Mouse (Mus musculus): ENCODE measurements around the gene Clpsl2. TPM values are rescaled to one million over a fixed set of nuclear protein-coding genes. Genes with fewer than 3 reads are reported as not detected.

Clpsl2 gene
- polyA plus RNA-seq, 1 experiment from 2014 or later, result not detected

DNA sequence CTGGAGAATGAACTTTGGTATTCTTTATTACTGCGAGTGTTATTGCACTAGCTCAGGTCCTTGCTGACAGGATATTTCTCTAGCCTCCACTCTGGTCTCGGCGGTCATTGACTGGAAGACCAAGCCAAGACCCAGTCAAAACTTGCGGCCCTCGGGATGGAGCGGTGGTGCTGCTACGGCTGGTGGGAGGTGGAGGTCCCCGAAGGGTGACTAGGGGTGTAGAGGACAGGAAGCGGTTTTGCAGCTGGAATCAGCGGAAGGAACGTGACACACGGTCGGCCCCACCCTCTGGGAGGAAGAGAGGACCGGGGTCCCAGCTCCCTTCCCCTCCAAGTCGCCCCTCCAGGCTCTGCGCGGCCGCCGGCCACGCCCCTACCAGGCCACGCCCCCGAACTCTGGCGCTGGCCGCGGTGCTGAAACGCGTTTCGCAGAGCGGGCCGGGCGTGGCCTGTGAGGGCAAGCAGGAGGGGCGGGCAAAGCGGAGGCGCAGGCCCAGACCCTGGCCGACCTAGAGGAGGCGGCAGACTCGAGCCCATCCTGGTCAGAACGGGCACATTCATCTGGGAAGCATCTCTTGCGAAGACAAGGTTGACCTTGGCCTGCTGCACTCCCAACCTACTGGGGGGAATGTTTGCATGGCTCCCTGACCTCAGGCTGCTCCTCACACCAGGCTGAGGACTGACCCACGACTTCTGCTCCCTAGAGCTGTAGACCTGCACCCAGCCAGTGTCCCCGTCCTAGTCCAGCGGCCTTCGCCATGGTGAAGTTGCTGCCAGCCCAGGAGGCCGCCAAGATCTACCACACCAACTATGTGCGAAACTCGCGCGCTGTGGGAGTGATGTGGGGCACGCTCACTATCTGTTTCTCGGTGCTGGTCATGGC lies 26.3 kb downstream of the Clpsl2 start, which contains the start of gene Lhfpl5:
Gene Lhfpl5, plus strand, starts transcription at position 398 of the 882 bp plus-strand sequence.
- peak; percentile 92 for DNase-seq (ENCODE audit: low spot score)
- WGBS, result 16% methylated on average over 50 of the region's 50 CpGs
- Histone ChIP-seq H3K27me3 (ENCODE audit: low read depth, poor library complexity, severe bottlenecking) (peaks cover 6% of the 10 kb centered on the region; the same call in 1 of the 2 replicates), H3K4me3 (peak within 1 kb of the TSS; percentile 33), H3K4me1 (peaks cover 11% of the 10 kb centered on the region), H3K9me3 (replicated peaks) (no peaks in the 10 kb centered on the region), H3K27ac (no peak within 1 kb of the TSS), H3K36me3 (no peaks in the 10 kb centered on the region)

DNA sequence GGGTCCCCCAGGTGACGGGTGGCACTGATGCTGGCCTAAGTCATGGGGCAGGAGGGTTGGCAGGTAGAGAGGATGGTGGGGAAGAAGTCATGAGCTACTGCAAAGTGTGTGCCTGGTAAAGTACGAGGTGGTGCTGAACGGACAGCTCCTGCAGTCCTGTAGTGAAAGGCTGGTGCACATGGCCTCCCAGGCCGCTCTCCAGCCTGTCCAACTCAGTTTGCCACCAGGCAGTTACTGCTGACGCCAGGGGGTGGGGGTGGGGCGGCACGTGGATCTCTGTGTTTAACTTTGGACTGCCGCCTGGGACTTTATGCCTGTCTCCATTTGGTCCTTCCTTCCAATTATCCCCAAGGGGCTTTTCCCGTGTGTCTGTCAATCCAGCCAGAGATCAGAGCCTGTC lies 31.2 kb downstream of the Clpsl2 start:
- peaks cover 11% of the 10 kb centered on the region for H3K4me1 ChIP-seq
- no peak overlapping the region for H3K27ac ChIP-seq
- H3K4me3 ChIP-seq, result no peak overlapping the region
- 0 out of 2 replicates have a peak, but pooled peaks cover 6% of the 10 kb centered on the region for H3K27me3 ChIP-seq (ENCODE audit: low read depth, poor library complexity, severe bottlenecking)
- 2% methylated on average over 9 of the region's 9 CpGs for WGBS
- peak; percentile 94 for DNase-seq (ENCODE audit: low spot score)
- no peaks in the 10 kb centered on the region for H3K36me3 ChIP-seq
- no peaks in the 10 kb centered on the region for H3K9me3 ChIP-seq (replicated peaks)

DNA sequence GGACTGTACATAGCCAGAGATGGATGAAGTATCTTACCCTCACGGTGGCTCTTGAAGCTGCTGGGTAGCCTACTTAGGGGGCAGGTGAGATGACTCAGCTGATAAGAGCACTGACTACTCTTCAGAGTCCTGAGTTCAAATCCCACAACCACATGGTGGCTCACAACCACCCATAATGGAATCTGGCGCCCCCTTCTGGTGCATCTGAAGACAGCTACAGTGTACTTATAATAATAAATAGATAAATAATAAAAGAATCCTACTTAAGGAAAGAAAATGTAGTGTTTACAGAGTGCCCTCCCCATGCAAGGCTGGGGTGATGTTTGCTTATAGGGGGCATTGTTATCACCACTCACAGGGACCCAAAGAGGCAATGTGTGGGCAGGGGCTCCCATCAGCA lies 31.8 kb downstream of the Clpsl2 start:
- H3K27me3 ChIP-seq (ENCODE audit: low read depth, poor library complexity, severe bottlenecking), result 0 out of 2 replicates have a peak, but pooled peaks cover under 1% of the 10 kb centered on the region
- no peak overlapping the region for H3K27ac ChIP-seq
- H3K9me3 ChIP-seq (replicated peaks), result no peaks in the 10 kb centered on the region
- H3K4me1 ChIP-seq, result peaks cover 5% of the 10 kb centered on the region; the same call in 1 of the 2 replicates
- no peak for DNase-seq (ENCODE audit: low spot score)
- H3K36me3 ChIP-seq, result peaks cover 4% of the 10 kb centered on the region; the same call in 1 of the 2 replicates
- WGBS, result 62% methylated on average over 2 of the region's 2 CpGs
- no peak overlapping the region for H3K4me3 ChIP-seq

DNA sequence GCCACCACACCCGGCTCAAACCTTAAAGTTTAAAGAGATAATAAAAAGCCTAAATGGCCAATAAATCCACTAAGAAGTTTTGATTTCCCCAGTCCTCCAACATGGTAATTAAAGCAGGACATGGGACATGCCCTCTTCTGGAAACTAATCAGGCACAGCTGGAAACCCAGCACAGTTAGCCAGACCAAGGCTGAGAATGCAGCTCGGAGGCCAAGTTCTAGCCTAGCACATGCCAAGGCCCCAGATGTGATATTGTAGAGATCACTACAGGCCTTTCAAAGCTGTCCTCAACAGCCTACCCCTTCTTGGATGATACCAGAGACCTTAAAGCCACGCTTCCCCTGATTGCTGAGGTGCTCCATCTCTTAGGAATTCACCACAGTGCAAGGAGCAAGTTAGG lies 37.3 kb downstream of the Clpsl2 start:
- Histone ChIP-seq H3K27me3 (ENCODE audit: low read depth, poor library complexity, severe bottlenecking) (no peaks in the 10 kb centered on the region), H3K4me3 (no peak overlapping the region), H3K9me3 (replicated peaks) (no peaks in the 10 kb centered on the region), H3K27ac (no peak overlapping the region), H3K4me1 (no peaks in the 10 kb centered on the region), H3K36me3 (peaks cover 55% of the 10 kb centered on the region)
- 76% methylated on average over 3 of the region's 3 CpGs for WGBS
- no peak for DNase-seq (ENCODE audit: low spot score)

DNA sequence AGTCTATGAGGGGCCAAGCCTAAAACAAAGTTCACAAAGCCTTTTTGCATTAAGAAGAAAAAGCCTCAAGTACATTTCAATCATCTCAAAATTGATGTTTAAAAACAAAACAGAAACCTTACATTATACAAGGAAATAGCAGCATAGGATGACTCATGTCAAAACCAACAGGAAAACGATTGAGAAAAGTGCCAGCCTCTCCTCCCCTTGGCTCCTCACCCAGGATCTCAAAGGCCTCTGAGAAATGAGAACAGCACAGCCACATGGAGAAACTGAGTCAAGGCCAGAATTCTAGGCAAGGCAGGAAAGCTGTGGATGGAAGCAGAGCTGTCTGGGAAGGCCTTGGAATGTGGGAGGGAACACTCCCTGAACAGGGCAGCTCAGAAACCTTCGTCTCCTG lies 39.4 kb downstream of the Clpsl2 start:
- no peak for DNase-seq (ENCODE audit: low spot score)
- H3K4me1 ChIP-seq, result no peaks in the 10 kb centered on the region
- no peak overlapping the region for H3K27ac ChIP-seq
- H3K27me3 ChIP-seq (ENCODE audit: low read depth, poor library complexity, severe bottlenecking), result no peaks in the 10 kb centered on the region
- peaks cover 76% of the 10 kb centered on the region for H3K36me3 ChIP-seq
- 95% methylated on average over 2 of the region's 2 CpGs for WGBS
- H3K4me3 ChIP-seq, result no peak overlapping the region
- no peaks in the 10 kb centered on the region for H3K9me3 ChIP-seq (replicated peaks)

DNA sequence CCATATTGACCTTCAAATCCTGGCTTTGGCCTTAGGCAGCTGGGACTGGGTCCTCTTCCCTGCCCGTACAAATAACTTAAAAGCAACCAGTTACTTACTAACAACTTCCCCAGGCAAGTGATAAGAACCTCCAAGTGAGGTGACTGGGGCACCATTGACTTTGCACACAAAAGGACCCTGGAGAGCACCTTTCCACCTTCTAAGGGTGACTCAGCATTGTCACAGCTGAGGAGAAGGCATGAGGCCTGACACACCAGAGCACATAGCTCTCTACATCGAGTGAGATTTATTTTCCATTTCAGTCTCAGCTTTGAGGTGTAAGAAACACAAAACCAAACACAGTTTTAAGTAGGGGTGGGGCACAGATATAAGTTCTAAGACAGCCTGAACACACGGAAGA lies 41.4 kb downstream of the Clpsl2 start:
- Histone ChIP-seq H3K4me1 (no peaks in the 10 kb centered on the region), H3K4me3 (no peak overlapping the region), H3K36me3 (peaks cover 93% of the 10 kb centered on the region), H3K27ac (no peak overlapping the region), H3K9me3 (replicated peaks) (no peaks in the 10 kb centered on the region), H3K27me3 (ENCODE audit: low read depth, poor library complexity, severe bottlenecking) (no peaks in the 10 kb centered on the region)
- WGBS, result 90% methylated on average over 3 of the region's 3 CpGs
- DNase-seq (ENCODE audit: low spot score), result no peak

DNA sequence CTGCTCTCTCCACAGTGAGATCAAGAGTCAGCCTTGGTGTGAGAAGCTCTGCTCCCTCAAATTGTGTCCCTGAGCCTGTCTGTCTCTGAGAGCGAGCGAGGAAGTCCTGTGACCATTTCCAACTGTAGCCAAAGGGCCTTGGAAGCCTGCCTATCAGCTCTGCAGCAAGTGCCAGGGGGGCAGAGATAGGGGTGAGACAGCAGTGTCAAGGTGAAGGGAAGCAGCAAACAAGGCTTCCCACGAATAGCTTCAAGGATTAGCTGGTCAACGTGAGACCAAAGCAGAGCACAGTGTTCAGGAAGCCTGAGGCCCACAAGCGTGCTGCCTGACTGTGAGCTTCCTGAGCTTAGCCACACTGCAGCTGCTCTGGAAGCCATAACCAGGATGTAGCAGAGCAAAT lies 42.3 kb downstream of the Clpsl2 start:
- no peaks in the 10 kb centered on the region for H3K4me1 ChIP-seq
- 91% methylated on average over 5 of the region's 5 CpGs for WGBS
- peaks cover 95% of the 10 kb centered on the region for H3K36me3 ChIP-seq
- no peaks in the 10 kb centered on the region for H3K9me3 ChIP-seq (replicated peaks)
- no peak overlapping the region for H3K27ac ChIP-seq
- no peak overlapping the region for H3K4me3 ChIP-seq
- H3K27me3 ChIP-seq (ENCODE audit: low read depth, poor library complexity, severe bottlenecking), result no peaks in the 10 kb centered on the region
- no peak for DNase-seq (ENCODE audit: low spot score)

DNA sequence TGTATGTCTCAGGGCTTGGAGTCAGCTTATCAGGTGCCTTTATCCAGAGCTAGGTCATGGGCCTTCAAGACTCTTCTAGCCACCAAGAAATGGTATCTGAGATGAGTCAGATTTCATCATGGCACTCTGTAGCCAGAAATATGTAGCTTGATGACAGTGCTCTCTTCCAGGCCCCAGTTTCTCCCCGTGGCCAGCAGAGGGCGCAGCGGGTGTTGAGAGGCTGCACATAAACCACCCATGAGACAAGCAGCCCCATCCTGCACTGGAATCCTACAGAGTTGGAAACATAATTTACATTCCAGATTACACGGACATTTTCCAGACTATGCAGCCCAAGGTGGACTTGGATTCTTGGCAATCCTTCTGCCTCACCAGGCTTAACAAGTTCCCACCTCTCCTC lies 43.8 kb downstream of the Clpsl2 start:
- Histone ChIP-seq H3K9me3 (replicated peaks) (no peaks in the 10 kb centered on the region), H3K27ac (no peak overlapping the region), H3K4me1 (no peaks in the 10 kb centered on the region), H3K36me3 (peaks cover 95% of the 10 kb centered on the region), H3K4me3 (no peak overlapping the region), H3K27me3 (ENCODE audit: low read depth, poor library complexity, severe bottlenecking) (no peaks in the 10 kb centered on the region)
- WGBS, result 25% methylated on average over 4 of the region's 4 CpGs
- peak; percentile 88 for DNase-seq (ENCODE audit: low spot score)

DNA sequence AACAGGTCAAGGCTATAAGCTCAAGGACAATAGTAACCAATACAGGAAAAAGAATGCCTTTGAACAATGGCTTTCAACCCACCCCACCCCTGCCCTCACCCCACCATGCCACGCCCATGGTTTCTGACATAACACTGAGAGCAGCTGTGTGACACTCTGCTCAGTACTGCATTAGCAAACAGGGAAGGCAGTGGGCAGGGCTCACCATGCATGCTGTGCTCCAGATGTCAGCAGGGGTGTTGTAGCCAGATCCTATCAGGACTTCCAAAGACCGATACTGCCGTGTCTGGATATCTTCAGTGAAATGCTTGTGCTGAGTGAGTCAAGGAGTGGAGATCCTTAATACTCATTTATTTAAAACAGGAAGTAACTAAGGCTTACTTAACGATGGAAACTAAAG lies 44.8 kb downstream of the Clpsl2 start:
- Histone ChIP-seq H3K27ac (no peak overlapping the region), H3K4me1 (no peaks in the 10 kb centered on the region), H3K9me3 (replicated peaks) (no peaks in the 10 kb centered on the region), H3K27me3 (ENCODE audit: low read depth, poor library complexity, severe bottlenecking) (no peaks in the 10 kb centered on the region), H3K4me3 (no peak overlapping the region), H3K36me3 (peaks cover 95% of the 10 kb centered on the region)
- DNase-seq (ENCODE audit: low spot score), result no peak
- 74% methylated on average over 4 of the region's 4 CpGs for WGBS

DNA sequence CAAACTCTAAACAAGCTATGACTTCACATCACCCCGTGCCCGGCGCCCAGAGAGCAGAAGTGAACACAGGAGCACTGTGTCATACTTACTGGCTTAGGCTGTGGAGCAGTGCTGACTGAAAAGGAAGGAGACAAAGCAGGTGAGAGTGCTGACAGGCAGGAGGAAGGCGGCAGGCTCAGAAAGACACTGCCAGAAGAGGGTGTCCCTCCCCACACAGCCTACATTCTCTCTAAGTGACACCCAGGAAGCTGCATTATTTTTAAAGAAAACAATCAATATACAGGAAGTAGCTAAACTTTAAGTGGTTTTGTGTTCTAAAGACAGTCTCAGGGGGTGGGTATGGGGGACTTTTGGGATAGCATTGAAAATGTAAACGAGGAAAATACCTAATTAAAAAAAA lies 51.6 kb downstream of the Clpsl2 start:
- Histone ChIP-seq H3K9me3 (replicated peaks) (no peaks in the 10 kb centered on the region), H3K36me3 (peaks cover 98% of the 10 kb centered on the region)
- 91% methylated on average over 5 of the region's 5 CpGs for WGBS

DNA sequence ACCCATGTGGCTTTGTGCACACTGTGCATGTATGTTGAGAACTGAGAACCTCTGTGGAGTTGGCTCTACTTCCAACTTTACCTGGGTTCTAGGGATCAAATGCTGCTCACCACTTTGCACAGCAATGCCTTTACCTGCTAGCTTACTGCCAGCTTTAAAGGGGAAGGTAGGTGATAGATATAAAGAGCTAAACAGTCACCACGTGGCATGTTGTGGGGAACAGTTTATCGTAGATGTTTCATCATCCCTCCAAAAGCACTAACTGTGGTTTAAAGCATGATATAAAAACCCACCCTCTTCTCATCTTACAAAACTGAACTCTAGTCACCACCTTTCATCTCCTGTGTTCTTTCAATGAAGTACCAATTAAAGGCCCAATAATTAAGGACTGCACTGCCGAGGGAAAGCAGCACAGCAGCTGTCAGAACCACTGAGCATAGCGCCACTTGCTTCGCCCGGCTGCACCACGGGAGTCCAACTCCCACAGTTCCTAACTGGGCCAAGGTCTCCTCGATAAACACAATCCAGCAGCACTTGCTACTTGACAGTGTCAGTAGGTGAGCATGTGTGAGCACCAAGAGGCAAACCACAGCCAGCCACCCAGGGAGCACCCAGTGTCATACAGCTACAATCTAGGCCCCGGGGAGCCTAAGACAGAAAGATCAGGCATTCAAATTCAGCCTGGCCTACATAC lies 52.5 kb downstream of the Clpsl2 start:
- H3K4me3 ChIP-seq, result no peak overlapping the region
- H3K27ac ChIP-seq, result no peak overlapping the region
- WGBS, result 92% methylated on average over 9 of the region's 9 CpGs
- no peaks in the 10 kb centered on the region for H3K27me3 ChIP-seq (ENCODE audit: low read depth, poor library complexity, severe bottlenecking)
- no peaks in the 10 kb centered on the region for H3K9me3 ChIP-seq (replicated peaks)
- no peaks in the 10 kb centered on the region for H3K4me1 ChIP-seq
- peaks cover 98% of the 10 kb centered on the region for H3K36me3 ChIP-seq
- DNase-seq (ENCODE audit: low spot score), result no peak

More for the DNA sequence above, 51.6 kb downstream of the Clpsl2 start:
- no peak for DNase-seq (ENCODE audit: low spot score)
- Histone ChIP-seq H3K4me1 (no peaks in the 10 kb centered on the region), H3K27ac (no peak overlapping the region), H3K4me3 (no peak overlapping the region), H3K27me3 (ENCODE audit: low read depth, poor library complexity, severe bottlenecking) (no peaks in the 10 kb centered on the region)

Measured in limb, embryonic 10.5 days (tissue).